Mouse (Mus musculus) heart, embryonic 15.5 days (tissue): ENCODE data around the gene E030025P04Rik. TPM values are rescaled to one million over a fixed set of nuclear protein-coding genes. Genes with fewer than 3 reads are reported as not detected.

Source experiments
- ATAC-seq: fragments of 200-750 bp; cut with Nextera tagmentation; replicated peaks from 2 replicates; pipeline ENCODE4 v1.8.0; 2017; ENCODE audit warnings: low read depth, moderate TSS enrichment; ENCODE audit not compliant: insufficient number of reproducible peaks, insufficient read depth, low FRiP score
- H3K27ac ChIP-seq: fragments of 300-500 bp; sonication (generic); 2 replicates; pipeline ENCODE4 v1.5.1; 2015; ENCODE audit warnings: mild to moderate bottlenecking, inconsistent platforms
- H3K27me3 ChIP-seq: fragments of 300-500 bp; sonication (generic); 2 replicates; pipeline ENCODE4 v1.6.1; 2015; ENCODE audit warnings: inconsistent platforms
- H3K36me3 ChIP-seq: fragments of 300-500 bp; sonication (generic); 2 replicates; pipeline ENCODE4 v1.6.1; 2015; ENCODE audit warnings: mild to moderate bottlenecking, inconsistent platforms
- H3K4me1 ChIP-seq: fragments of 300-500 bp; sonication (generic); replicated peaks from 2 replicates; pipeline ENCODE4 v1.6.1; 2015; ENCODE audit warnings: inconsistent platforms
- H3K4me2 ChIP-seq: fragments of 300-500 bp; sonication (generic); 2 replicates; pipeline ENCODE4 v1.6.1; 2015; ENCODE audit warnings: inconsistent platforms, mild to moderate bottlenecking, moderate library complexity
- H3K4me3 ChIP-seq: fragments of 300-500 bp; sonication (generic); 2 replicates; pipeline ENCODE4 v1.5.1; 2015; ENCODE audit warnings: mild to moderate bottlenecking, inconsistent platforms
- H3K9ac ChIP-seq: fragments of 300-500 bp; sonication (generic); 2 replicates; pipeline ENCODE4 v1.6.1; 2015; ENCODE audit warnings: mild to moderate bottlenecking, inconsistent platforms
- H3K9me3 ChIP-seq: fragments of 300-500 bp; sonication (generic); replicated peaks from 2 replicates; pipeline ENCODE4 v1.6.1; 2016; ENCODE audit warnings: inconsistent platforms
- WGBS: fragments of 180-500 bp; shearing (Covaris S2); methylation state at CpG from one replicate; pipeline ENCODE4 v1.1.7; 2015; ENCODE audit warnings: mixed read lengths; 5-methylcytosine and 5-hydroxymethylcytosine counted together
- polyA plus RNA-seq: library from polyadenylated mRNA; unstranded; fragments of >200 nt; fragmentation: Nextera tagmentation; extraction: Ambion mirVana; gene quantifications from 2 replicates; pipeline ENCODE4 v1.2.1, GENCODE M21; 2015

Gene E030025P04Rik
- polyA plus RNA-seq, 1 experiment from 2014 or later, result not detected

GRCm38 (mm10) chr11:109144890-109145341 is 747 bp upstream of the E030025P04Rik start:
- Histone ChIP-seq H3K4me3 (no peak overlapping the region), H3K9me3 (no peaks in the 10 kb centered on the region), H3K4me1 (no peaks in the 10 kb centered on the region), H3K4me2 (no peak overlapping the region), H3K36me3 (no peaks in the 10 kb centered on the region), H3K27ac (no peak overlapping the region), H3K9ac (no peak overlapping the region), H3K27me3 (peaks cover 4% of the 10 kb centered on the region; the same call in 1 of the 2 replicates)
- no peak for ATAC-seq
- WGBS, result 55% methylated on average over 7 of the region's 7 CpGs

GRCm38 (mm10) chr11:109126482-109126881 is 17.7 kb downstream of the E030025P04Rik start:
- Histone ChIP-seq H3K36me3 (no peaks in the 10 kb centered on the region), H3K9ac (no peak overlapping the region), H3K4me1 (no peaks in the 10 kb centered on the region), H3K27ac (no peak overlapping the region), H3K4me2 (no peak overlapping the region), H3K4me3 (no peak overlapping the region), H3K9me3 (no peaks in the 10 kb centered on the region), H3K27me3 (no peaks in the 10 kb centered on the region)
- ATAC-seq, result 0 out of 2 replicates have a peak, but pooled peaks have one; percentile 47
- 47% methylated on average over 7 of the region's 7 CpGs for WGBS

GRCm38 (mm10) chr11:109125451-109125850 is 18.7 kb downstream of the E030025P04Rik start:
- no peak overlapping the region for H3K9ac ChIP-seq
- no peaks in the 10 kb centered on the region for H3K4me1 ChIP-seq
- no peaks in the 10 kb centered on the region for H3K36me3 ChIP-seq
- no peak for ATAC-seq
- H3K9me3 ChIP-seq, result no peaks in the 10 kb centered on the region
- 71% methylated on average over 5 of the region's 5 CpGs for WGBS
- no peak overlapping the region for H3K4me2 ChIP-seq
- H3K27me3 ChIP-seq, result no peaks in the 10 kb centered on the region
- H3K4me3 ChIP-seq, result no peak overlapping the region
- no peak overlapping the region for H3K27ac ChIP-seq

GRCm38 (mm10) chr11:109124284-109124683 is 19.9 kb downstream of the E030025P04Rik start:
- Histone ChIP-seq H3K9me3 (no peaks in the 10 kb centered on the region), H3K9ac (no peak overlapping the region), H3K36me3 (no peaks in the 10 kb centered on the region), H3K4me3 (no peak overlapping the region), H3K4me1 (no peaks in the 10 kb centered on the region), H3K4me2 (no peak overlapping the region), H3K27ac (no peak overlapping the region), H3K27me3 (no peaks in the 10 kb centered on the region)
- no peak for ATAC-seq
- WGBS, result 53% methylated on average over 3 of the region's 3 CpGs

- no peak overlapping the region for H3K9ac ChIP-seq
- H3K4me2 ChIP-seq, result no peak overlapping the region
- ATAC-seq, result no peak
- 52% methylated on average over 11 of the region's 11 CpGs for WGBS
- H3K4me1 ChIP-seq, result no peaks in the 10 kb centered on the region
- H3K9me3 ChIP-seq, result no peaks in the 10 kb centered on the region
- H3K27me3 ChIP-seq, result peaks cover 87% of the 10 kb centered on the region
- no peak overlapping the region for H3K4me3 ChIP-seq
- no peaks in the 10 kb centered on the region for H3K36me3 ChIP-seq
- no peak overlapping the region for H3K27ac ChIP-seq
Measured at GRCm38 (mm10) chr11:109109826-109110346, 34.3 kb downstream of the E030025P04Rik start.

- H3K9me3 ChIP-seq, result no peaks in the 10 kb centered on the region
- H3K4me3 ChIP-seq, result no peak overlapping the region
- H3K9ac ChIP-seq, result no peak overlapping the region
- no peak overlapping the region for H3K27ac ChIP-seq
- H3K4me2 ChIP-seq, result no peak overlapping the region
- peaks cover 3% of the 10 kb centered on the region; the same call in 1 of the 2 replicates for H3K4me1 ChIP-seq
- no peak for ATAC-seq
- H3K36me3 ChIP-seq, result no peaks in the 10 kb centered on the region
- peaks cover 92% of the 10 kb centered on the region for H3K27me3 ChIP-seq
Measured at GRCm38 (mm10) chr11:109109056-109109455, 35.1 kb downstream of the E030025P04Rik start.

GRCm38 (mm10) chr11:109107518-109108205 is 36.5 kb downstream of the E030025P04Rik start:
- Histone ChIP-seq H3K36me3 (no peaks in the 10 kb centered on the region), H3K9me3 (no peaks in the 10 kb centered on the region), H3K27me3 (peaks cover 92% of the 10 kb centered on the region), H3K27ac (no peak overlapping the region), H3K4me3 (no peak overlapping the region), H3K9ac (no peak overlapping the region), H3K4me2 (no peak overlapping the region), H3K4me1 (peaks cover 10% of the 10 kb centered on the region; the same call in 1 of the 2 replicates)
- 53% methylated on average over 11 of the region's 11 CpGs for WGBS
- ATAC-seq, result no peak

- Histone ChIP-seq H3K9ac (no peak overlapping the region), H3K36me3 (no peaks in the 10 kb centered on the region), H3K4me2 (no peak overlapping the region), H3K27me3 (peaks cover 92% of the 10 kb centered on the region), H3K9me3 (no peaks in the 10 kb centered on the region), H3K27ac (no peak overlapping the region), H3K4me1 (peaks cover 10% of the 10 kb centered on the region; the same call in 1 of the 2 replicates), H3K4me3 (no peak overlapping the region)
- ATAC-seq, result no peak
- WGBS, result 36% methylated on average over 8 of the region's 8 CpGs
Measured at GRCm38 (mm10) chr11:109106751-109107150, 37.4 kb downstream of the E030025P04Rik start.

GRCm38 (mm10) chr11:109106181-109106580 is 38.0 kb downstream of the E030025P04Rik start:
- peaks cover 92% of the 10 kb centered on the region for H3K27me3 ChIP-seq
- ATAC-seq, result no peak
- peaks cover 10% of the 10 kb centered on the region; the same call in 1 of the 2 replicates for H3K4me1 ChIP-seq
- H3K9ac ChIP-seq, result no peak overlapping the region
- WGBS, result 38% methylated on average over 5 of the region's 5 CpGs
- no peak overlapping the region for H3K27ac ChIP-seq
- no peak overlapping the region for H3K4me3 ChIP-seq
- H3K9me3 ChIP-seq, result no peaks in the 10 kb centered on the region
- no peak overlapping the region for H3K4me2 ChIP-seq
- H3K36me3 ChIP-seq, result no peaks in the 10 kb centered on the region

GRCm38 (mm10) chr11:109103386-109103785 is 40.8 kb downstream of the E030025P04Rik start:
- 90% methylated on average over 3 of the region's 3 CpGs for WGBS
- peaks cover 90% of the 10 kb centered on the region for H3K27me3 ChIP-seq
- H3K9ac ChIP-seq, result no peak overlapping the region
- no peak overlapping the region for H3K4me3 ChIP-seq
- no peak overlapping the region for H3K4me2 ChIP-seq
- H3K4me1 ChIP-seq, result peaks cover 10% of the 10 kb centered on the region; the same call in 1 of the 2 replicates
- no peaks in the 10 kb centered on the region for H3K36me3 ChIP-seq
- ATAC-seq, result no peak
- no peak overlapping the region for H3K27ac ChIP-seq
- no peaks in the 10 kb centered on the region for H3K9me3 ChIP-seq

GRCm38 (mm10) chr11:109102646-109103045 is 41.5 kb downstream of the E030025P04Rik start:
- WGBS, result 80% methylated on average over 8 of the region's 8 CpGs
- peaks cover 82% of the 10 kb centered on the region for H3K27me3 ChIP-seq

GRCm38 (mm10) chr11:109100266-109100665 is 43.9 kb downstream of the E030025P04Rik start:
- ATAC-seq, result no peak
- Histone ChIP-seq H3K4me1 (peaks cover 14% of the 10 kb centered on the region), H3K9ac (no peak overlapping the region), H3K4me3 (no peak overlapping the region), H3K36me3 (no peaks in the 10 kb centered on the region), H3K9me3 (no peaks in the 10 kb centered on the region), H3K27me3 (peaks cover 65% of the 10 kb centered on the region), H3K27ac (no peak overlapping the region), H3K4me2 (no peak overlapping the region)
- WGBS, result 78% methylated on average over 6 of the region's 6 CpGs

More at GRCm38 (mm10) chr11:109102646-109103045, 41.5 kb downstream of the E030025P04Rik start:
- Histone ChIP-seq H3K4me1 (peaks cover 14% of the 10 kb centered on the region), H3K9ac (no peak overlapping the region), H3K4me3 (no peak overlapping the region), H3K36me3 (no peaks in the 10 kb centered on the region), H3K9me3 (no peaks in the 10 kb centered on the region), H3K4me2 (no peak overlapping the region), H3K27ac (no peak overlapping the region)
- no peak for ATAC-seq
